Mouse (Mus musculus) lung, adult 2 months (tissue): ENCODE measurements around the gene Mael. TPM values are rescaled to one million over a fixed set of nuclear protein-coding genes. Genes with fewer than 3 reads are reported as not detected.

Experiments used
- DNase-seq: peaks from one replicate; pipeline ENCODE4 v3.0.0; 2022
- H3K4me1 ChIP-seq: fragments of 200-500 bp; 2 replicates; pipeline ENCODE4 v1.6.1; 2011; ENCODE audit warnings: low read length; ENCODE audit not compliant: control insufficient read depth, insufficient read depth
- H3K4me3 ChIP-seq: fragments of 200-500 bp; replicated peaks from 2 replicates; pipeline ENCODE3; 2011; ENCODE audit warnings: low read depth, mild to moderate bottlenecking, control low read depth, low read length; ENCODE audit errors: extremely low read depth
- CTCF ChIP-seq: fragments of 200-500 bp; IDR thresholded peaks from 2 replicates; pipeline ENCODE4 v1.5.1; 2011; ENCODE audit warnings: mild to moderate bottlenecking, low read length, control low read depth; ENCODE audit not compliant: insufficient read depth
- POLR2A ChIP-seq: fragments of 200-500 bp; IDR thresholded peaks from 2 replicates; pipeline ENCODE4 v1.6.1; 2011; ENCODE audit warnings: low read depth, mild to moderate bottlenecking, control low read depth, low read length, borderline replicate concordance; ENCODE audit errors: extremely low read depth
- WGBS: fragments of 180-500 bp; shearing (Covaris S2); methylation state at CpG from one replicate; pipeline ENCODE4 v1.1.7; 2018; 5-methylcytosine and 5-hydroxymethylcytosine counted together
- polyA plus RNA-seq: library from polyadenylated mRNA; depleted of rRNA; stranded (reverse); fragments of >200 nt; gene quantifications from 2 replicates; pipeline ENCODE4 v1.2.3, GENCODE M21; 2012; rRNA removed

Mael gene
- polyA plus RNA-seq, 1 experiment: not detected

GRCm38 (mm10) chr1:166157712-166158111 is 80.8 kb downstream of the Mael start:
- Histone ChIP-seq H3K4me3 (no peak overlapping the region), H3K4me1 (no peaks in the 10 kb centered on the region)
- DNase-seq: no peak
- 57% methylated on average over 12 of the region's 12 CpGs for WGBS
- TF ChIP-seq POLR2A: no peak
- no peak for TF ChIP-seq CTCF

GRCm38 (mm10) chr1:166155113-166155494 is 83.4 kb downstream of the Mael start:
- Histone ChIP-seq H3K4me1 (no peaks in the 10 kb centered on the region), H3K4me3 (no peak overlapping the region)
- TF ChIP-seq POLR2A (no peak), CTCF (no peak)
- 27% methylated on average over 10 of the region's 10 CpGs for WGBS
- no peak for DNase-seq

GRCm38 (mm10) chr1:166154162-166155112 is 84.1 kb downstream of the Mael start:
- TF ChIP-seq CTCF: peak; percentile 90
- no peak for TF ChIP-seq POLR2A
- Histone ChIP-seq H3K4me3 (no peak overlapping the region), H3K4me1 (no peaks in the 10 kb centered on the region)
- WGBS: 9% methylated on average over 29 of the region's 29 CpGs
- DNase-seq: peak; percentile 74

- H3K4me1 ChIP-seq: no peaks in the 10 kb centered on the region
- TF ChIP-seq CTCF: peak; percentile 98
- no peak for TF ChIP-seq POLR2A
- DNase-seq: peak; percentile 83
- no peak overlapping the region for H3K4me3 ChIP-seq
- 9% methylated on average over 18 of the region's 18 CpGs for WGBS
Observed at GRCm38 (mm10) chr1:166153351-166154120, 85.0 kb downstream of the Mael start.

- no peak overlapping the region for H3K4me3 ChIP-seq
- WGBS: 90% methylated on average over 10 of the region's 10 CpGs
- no peak for TF ChIP-seq POLR2A
- TF ChIP-seq CTCF: no peak
- no peak for DNase-seq
- no peaks in the 10 kb centered on the region for H3K4me1 ChIP-seq
Observed at GRCm38 (mm10) chr1:166152034-166152433, 86.5 kb downstream of the Mael start.

- WGBS: 60% methylated on average over 11 of the region's 11 CpGs
- no peak for DNase-seq
- TF ChIP-seq CTCF (no peak), POLR2A (no peak)
- H3K4me1 ChIP-seq: no peaks in the 10 kb centered on the region
- no peak overlapping the region for H3K4me3 ChIP-seq
Observed at GRCm38 (mm10) chr1:166151341-166151740, 87.2 kb downstream of the Mael start.

Other genes with a start within 250 kb of the Mael start
- gene Pou2f1, start 236.1 kb downstream of the Mael start, polyA plus RNA-seq: 13.7 and 17.9 TPM in 2 replicates
- 0.19 and 0.69 TPM in 2 replicates for gene Dusp27, start 110.8 kb downstream of the Mael start, polyA plus RNA-seq
- gene Gpa33, start 108.5 kb downstream of the Mael start, polyA plus RNA-seq: 0.04 and 2.6 TPM in 2 replicates
- 1.1 and 2.3 TPM in 2 replicates for gene Ildr2, start 15.4 kb upstream of the Mael start, polyA plus RNA-seq
- 10.9 and 14.3 TPM in 2 replicates for gene Tada1, start 140.3 kb upstream of the Mael start, polyA plus RNA-seq
- 4.2 and 6.3 TPM in 2 replicates for gene Pogk, start 171.1 kb upstream of the Mael start, polyA plus RNA-seq